Mouse (Mus musculus) cerebellum, adult 11 months (tissue): ENCODE data around the gene Fermt3.
A peak's percentile ranks its signal among the peaks of the same experiment; 100 is the strongest.
"Not testable (repeated sequence)": the region's sequence is repeated elsewhere in the genome, so short reads cannot be mapped to it uniquely, and the experiment has no call there.

Experiments used
- DNase-seq: peaks from one replicate; pipeline ENCODE4 v3.0.0; 2022

The Fermt3 gene

GRCm38 (mm10) chr19:7019191-7019590 is at the start of gene Fermt3:
TSS of gene Fermt3 (minus strand) at chr19:7019469.
- no peak for DNase-seq

GRCm38 (mm10) chr19:7068136-7068535 is 48.9 kb upstream of the Fermt3 start:
- DNase-seq = peak; percentile 75

GRCm38 (mm10) chr19:7067344-7068050 is 48.2 kb upstream of the Fermt3 start:
- DNase-seq = no peak

- DNase-seq = no peak
These were observed 47.6 kb upstream of the Fermt3 start for GRCm38 (mm10) chr19:7066828-7067342.

GRCm38 (mm10) chr19:7066034-7066827 is 47.0 kb upstream of the Fermt3 start:
- DNase-seq = no peak

GRCm38 (mm10) chr19:7064571-7064970 is 45.3 kb upstream of the Fermt3 start:
- DNase-seq = peak; percentile 81

GRCm38 (mm10) chr19:7062916-7063315 is 43.6 kb upstream of the Fermt3 start:
- no peak for DNase-seq

- DNase-seq = no peak
These were observed 42.8 kb upstream of the Fermt3 start for GRCm38 (mm10) chr19:7062110-7062509.

- DNase-seq = no peak
These were observed 39.3 kb upstream of the Fermt3 start for GRCm38 (mm10) chr19:7058541-7058940.

- DNase-seq = peak; percentile 72
These were observed 38.5 kb upstream of the Fermt3 start for GRCm38 (mm10) chr19:7057722-7058207.

GRCm38 (mm10) chr19:7057126-7057721 is 38.0 kb upstream of the Fermt3 start:
- peak; percentile 67 for DNase-seq

GRCm38 (mm10) chr19:7056248-7057087 is 37.2 kb upstream of the Fermt3 start, which contains the start of gene Macrod1:
TSS of gene Macrod1 (plus strand) at chr19:7056810.
- DNase-seq = peak; percentile 75

GRCm38 (mm10) chr19:7055173-7055572 is 35.9 kb upstream of the Fermt3 start:
- DNase-seq = no peak

GRCm38 (mm10) chr19:7054772-7055171 is 35.5 kb upstream of the Fermt3 start:
- no peak for DNase-seq

- not testable (repeated sequence) for DNase-seq
These were observed 34.1 kb upstream of the Fermt3 start for GRCm38 (mm10) chr19:7053382-7053781.

GRCm38 (mm10) chr19:7044706-7045105 is 25.4 kb upstream of the Fermt3 start:
- DNase-seq = no peak

GRCm38 (mm10) chr19:7044279-7044678 is 25.0 kb upstream of the Fermt3 start:
- no peak for DNase-seq

GRCm38 (mm10) chr19:7041171-7041570 is 21.9 kb upstream of the Fermt3 start:
- no peak for DNase-seq

GRCm38 (mm10) chr19:7040637-7041130 is 21.4 kb upstream of the Fermt3 start:
- DNase-seq = no peak

- DNase-seq = peak; percentile 99
These were observed 20.8 kb upstream of the Fermt3 start, which contains the start of gene Stip1 for GRCm38 (mm10) chr19:7039841-7040636. TSS of gene Stip1 (minus strand) at chr19:7039967.

GRCm38 (mm10) chr19:7039088-7039720 is 19.9 kb upstream of the Fermt3 start:
- peak; percentile 62 for DNase-seq
